Mouse (Mus musculus) liver, postnatal 0 days (tissue): ENCODE results near the gene Chn2. TPM values are rescaled to one million over a fixed set of nuclear protein-coding genes. Genes with fewer than 3 reads are reported as not detected.

Source experiments
- ATAC-seq: fragments of 200-750 bp; cut with Nextera tagmentation; 2 replicates; pipeline ENCODE4 v1.8.0; 2017; ENCODE audit warnings: mild to moderate bottlenecking, moderate library complexity
- DNase-seq: peaks from one replicate; pipeline ENCODE4 v3.0.0-alpha.2; 2016
- H3K27ac ChIP-seq: fragments of 300-500 bp; sonication (generic); 2 replicates; pipeline ENCODE4 v1.5.1; 2014; ENCODE audit warnings: antibody characterized with exemption, moderate library complexity, mild to moderate bottlenecking, low read depth
- H3K27me3 ChIP-seq: fragments of 300-500 bp; sonication (generic); 2 replicates; pipeline ENCODE4 v1.6.1; 2014; ENCODE audit warnings: low read length, control low read depth, mixed read lengths; ENCODE audit not compliant: insufficient read depth
- H3K36me3 ChIP-seq: fragments of 300-500 bp; sonication (generic); replicated peaks from 2 replicates; pipeline ENCODE4 v1.6.1; 2014; ENCODE audit warnings: mild to moderate bottlenecking, control low read depth, low read length, moderate library complexity, mixed read lengths; ENCODE audit not compliant: insufficient read depth
- H3K4me1 ChIP-seq: fragments of 300-500 bp; sonication (generic); 2 replicates; pipeline ENCODE4 v1.6.1; 2014; ENCODE audit warnings: antibody characterized with exemption, mild to moderate bottlenecking, control low read depth; ENCODE audit not compliant: insufficient read depth
- H3K4me2 ChIP-seq: fragments of 300-500 bp; sonication (generic); 2 replicates; pipeline ENCODE4 v1.6.1; 2014; ENCODE audit warnings: low read depth, mild to moderate bottlenecking, low read length, moderate library complexity, mixed read lengths
- H3K4me3 ChIP-seq: fragments of 300-500 bp; sonication (generic); 2 replicates; pipeline ENCODE4 v1.5.1; 2014; ENCODE audit warnings: low read depth, low read length
- H3K9ac ChIP-seq: fragments of 300-500 bp; sonication (generic); replicated peaks from 2 replicates; pipeline ENCODE4 v1.6.1; 2014; ENCODE audit warnings: mild to moderate bottlenecking, moderate library complexity
- H3K9me3 ChIP-seq: fragments of 300-500 bp; sonication (generic); 2 replicates; pipeline ENCODE4 v1.6.1; 2016; ENCODE audit warnings: mild to moderate bottlenecking, control low read depth, low read length, mixed read lengths
- CTCF ChIP-seq: sonication (generic); IDR thresholded peaks from 2 replicates; pipeline ENCODE4 v1.5.1; 2016; ENCODE audit warnings: antibody characterized with exemption, low read depth
- EP300 ChIP-seq: IDR thresholded peaks from 2 replicates; pipeline ENCODE4 v1.6.1; 2016; ENCODE audit warnings: antibody characterized with exemption, low read depth, mild to moderate bottlenecking
- WGBS: fragments of 180-500 bp; shearing (Covaris S2); extraction: QIAGEN DNeasy Blood & Tissue Kit; methylation state at CpG from one replicate; pipeline ENCODE4 v1.1.7; 2014; ENCODE audit not compliant: insufficient replicate concordance; 5-methylcytosine and 5-hydroxymethylcytosine counted together
- polyA plus RNA-seq: library from polyadenylated mRNA; unstranded; fragments of >200 nt; fragmentation: Nextera tagmentation; extraction: Ambion mirVana; gene quantifications from 2 replicates; pipeline ENCODE4 v1.2.1, GENCODE M21; 2015

Gene Chn2
- polyA plus RNA-seq, 1 experiment from 2014 or later: 10.8 TPM

DNA sequence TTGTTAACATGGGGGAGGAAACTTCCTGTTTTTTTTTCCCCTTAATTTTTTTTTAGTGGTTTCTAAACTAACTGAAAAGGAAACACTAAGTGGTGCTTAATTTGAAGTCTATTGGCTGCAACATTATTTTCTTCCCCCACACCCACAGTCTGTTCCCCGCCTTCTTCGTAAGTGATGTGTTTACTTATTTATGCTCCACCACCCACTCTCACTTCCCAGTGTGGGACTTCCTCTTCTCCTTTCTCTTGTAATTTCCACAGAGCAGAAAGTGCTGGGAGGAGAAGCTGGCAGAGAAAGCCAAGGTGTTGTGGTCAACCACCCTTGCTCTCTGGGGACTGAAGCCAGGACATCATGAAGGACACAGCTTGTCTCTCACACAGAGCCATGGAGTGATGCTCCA, 43.2 kb downstream of the Chn2 start:
- no peak for TF ChIP-seq CTCF
- TF ChIP-seq EP300: no peak
- ATAC-seq: peak; percentile 72
- 41% methylated on average over 2 of the region's 2 CpGs for WGBS
- Histone ChIP-seq H3K4me2 (no peak overlapping the region), H3K27me3 (no peaks in the 10 kb centered on the region), H3K4me1 (peaks cover 7% of the 10 kb centered on the region), H3K36me3 (no peaks in the 10 kb centered on the region), H3K9ac (no peak overlapping the region), H3K9me3 (no peaks in the 10 kb centered on the region), H3K27ac (peak overlapping the region; percentile 48; the same call in 1 of the 2 replicates), H3K4me3 (no peak overlapping the region)
- peak; percentile 29 for DNase-seq

DNA sequence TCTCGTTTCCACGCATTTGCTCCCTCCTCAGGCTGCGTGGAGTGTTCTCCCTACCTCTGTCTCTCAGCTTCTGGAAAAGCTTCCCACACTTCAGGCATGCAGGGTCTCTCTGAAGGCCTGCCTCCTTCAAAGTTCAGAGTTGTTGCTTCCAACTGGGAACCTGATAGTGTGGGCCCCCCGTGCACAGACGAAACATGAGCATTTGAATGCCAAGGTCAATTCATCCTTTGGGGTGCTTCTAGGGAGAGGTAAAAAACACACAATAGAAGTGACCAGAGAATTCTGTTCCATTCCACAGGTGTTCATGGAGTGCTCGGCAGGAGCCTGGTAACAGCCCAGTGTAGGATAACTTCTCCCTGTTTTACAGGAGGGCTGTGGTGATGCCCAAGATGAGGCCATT, 44.7 kb downstream of the Chn2 start:
- H3K9ac ChIP-seq: no peak overlapping the region
- H3K4me3 ChIP-seq: no peak overlapping the region
- H3K4me2 ChIP-seq: no peak overlapping the region
- ATAC-seq: no peak
- no peaks in the 10 kb centered on the region for H3K27me3 ChIP-seq
- H3K36me3 ChIP-seq: no peaks in the 10 kb centered on the region
- H3K9me3 ChIP-seq: no peaks in the 10 kb centered on the region
- no peak for DNase-seq
- peaks cover 7% of the 10 kb centered on the region for H3K4me1 ChIP-seq
- WGBS: 85% methylated on average over 6 of the region's 6 CpGs
- H3K27ac ChIP-seq: no peak overlapping the region
- TF ChIP-seq CTCF (no peak), EP300 (no peak)

- H3K9ac ChIP-seq: no peak overlapping the region
- no peaks in the 10 kb centered on the region for H3K27me3 ChIP-seq
- ATAC-seq: no peak
- H3K4me1 ChIP-seq: peaks cover 7% of the 10 kb centered on the region
- H3K27ac ChIP-seq: no peak overlapping the region
- no peaks in the 10 kb centered on the region for H3K36me3 ChIP-seq
- no peak for TF ChIP-seq CTCF
- no peak for TF ChIP-seq EP300
- no peak for DNase-seq
- H3K9me3 ChIP-seq: no peaks in the 10 kb centered on the region
- 67% methylated on average over 9 of the region's 9 CpGs for WGBS
- no peak overlapping the region for H3K4me2 ChIP-seq
- no peak overlapping the region for H3K4me3 ChIP-seq
Measured at GRCm38 (mm10) chr6:54085009-54085408, 45.7 kb downstream of the Chn2 start.

GRCm38 (mm10) chr6:54088168-54088567, 48.8 kb downstream of the Chn2 start:
- TF ChIP-seq EP300 (no peak), CTCF (no peak)
- H3K9me3 ChIP-seq: no peaks in the 10 kb centered on the region
- 62% methylated on average over 4 of the region's 4 CpGs for WGBS
- H3K27ac ChIP-seq: no peak overlapping the region
- H3K4me2 ChIP-seq: no peak overlapping the region
- ATAC-seq: no peak
- DNase-seq: no peak
- no peaks in the 10 kb centered on the region for H3K36me3 ChIP-seq
- no peak overlapping the region for H3K9ac ChIP-seq
- no peaks in the 10 kb centered on the region for H3K27me3 ChIP-seq
- no peak overlapping the region for H3K4me3 ChIP-seq
- no peaks in the 10 kb centered on the region for H3K4me1 ChIP-seq

DNA sequence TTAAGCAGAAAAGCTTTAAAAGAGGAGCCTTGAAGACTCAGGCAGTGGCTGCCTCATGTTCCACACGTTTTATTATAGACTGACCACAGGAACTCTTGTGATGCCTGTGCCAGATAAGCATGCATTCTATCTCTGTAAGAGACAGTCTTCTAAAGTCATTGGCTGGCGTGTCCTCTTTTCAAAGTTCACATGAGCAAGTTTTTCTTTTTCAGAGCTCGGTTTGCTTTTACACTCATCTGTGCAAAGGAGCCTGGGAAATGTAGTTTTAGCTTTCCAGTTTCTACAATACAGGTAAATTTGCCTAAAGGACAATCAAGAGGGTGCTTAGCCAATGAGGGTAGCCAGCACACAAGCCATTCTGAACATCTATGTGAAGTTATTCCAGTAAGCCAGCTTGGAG, 51.5 kb downstream of the Chn2 start:
- DNase-seq: no peak
- H3K4me3 ChIP-seq: no peak overlapping the region
- H3K9me3 ChIP-seq: no peaks in the 10 kb centered on the region
- H3K4me2 ChIP-seq: no peak overlapping the region
- no peak overlapping the region for H3K9ac ChIP-seq
- TF ChIP-seq CTCF: no peak
- no peak for TF ChIP-seq EP300
- ATAC-seq: no peak
- WGBS: 31% methylated on average over 3 of the region's 3 CpGs
- H3K36me3 ChIP-seq: no peaks in the 10 kb centered on the region
- H3K27ac ChIP-seq: no peak overlapping the region
- H3K4me1 ChIP-seq: no peaks in the 10 kb centered on the region
- no peaks in the 10 kb centered on the region for H3K27me3 ChIP-seq

DNA sequence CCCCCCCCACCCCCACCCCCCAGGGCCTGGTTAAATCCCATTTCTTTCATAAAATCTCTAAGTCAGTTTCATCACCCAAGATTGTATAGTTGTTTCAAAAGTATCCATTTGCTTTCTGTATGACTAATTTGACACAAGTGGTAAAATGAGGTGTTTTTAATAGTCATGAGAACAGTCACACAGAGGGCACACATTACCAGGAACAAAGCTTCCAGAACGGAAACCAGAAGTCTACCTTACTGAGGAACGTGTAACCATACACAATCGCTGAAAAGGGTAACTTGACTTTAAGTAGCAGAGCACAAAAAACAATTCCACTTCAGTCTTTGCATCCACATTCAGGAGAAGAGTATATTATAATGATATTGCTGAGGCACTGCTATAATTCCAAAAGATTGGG, 53.6 kb downstream of the Chn2 start:
- no peak for DNase-seq
- H3K27ac ChIP-seq: no peak overlapping the region
- no peaks in the 10 kb centered on the region for H3K9me3 ChIP-seq
- 63% methylated on average over 3 of the region's 3 CpGs for WGBS
- no peak overlapping the region for H3K9ac ChIP-seq
- H3K4me2 ChIP-seq: no peak overlapping the region
- H3K27me3 ChIP-seq: no peaks in the 10 kb centered on the region
- H3K4me1 ChIP-seq: no peaks in the 10 kb centered on the region
- H3K36me3 ChIP-seq: no peaks in the 10 kb centered on the region
- TF ChIP-seq CTCF (no peak), EP300 (no peak)
- H3K4me3 ChIP-seq: no peak overlapping the region
- no peak for ATAC-seq
